Mouse (Mus musculus) gastrocnemius, adult 8-10 months (tissue): ENCODE data around the gene Stx3. TPM values are rescaled to one million over a fixed set of nuclear protein-coding genes. Genes with fewer than 3 reads are reported as not detected.
A peak's percentile ranks its signal among the peaks of the same experiment; 100 is the strongest.

ENCODE experiments used
- DNase-seq, 2 experiments: peaks; one replicate each; pipeline ENCODE4 v3.0.0; 2022; ENCODE audit warnings: low spot score in 2 of 2
- total RNA-seq, 4 experiments: library from RNA; stranded (reverse); gene quantifications; 2 replicates each; pipeline ENCODE4 v1.2.4; 2022

Stx3 gene
- total RNA-seq, 4 experiments from 2014 or later: 0.97 to 1.8 (median 1.2) TPM

GRCm38 (mm10) chr19:11808452-11808851 lies 10.8 kb downstream of the Stx3 start:
- no peak for DNase-seq

DNA sequence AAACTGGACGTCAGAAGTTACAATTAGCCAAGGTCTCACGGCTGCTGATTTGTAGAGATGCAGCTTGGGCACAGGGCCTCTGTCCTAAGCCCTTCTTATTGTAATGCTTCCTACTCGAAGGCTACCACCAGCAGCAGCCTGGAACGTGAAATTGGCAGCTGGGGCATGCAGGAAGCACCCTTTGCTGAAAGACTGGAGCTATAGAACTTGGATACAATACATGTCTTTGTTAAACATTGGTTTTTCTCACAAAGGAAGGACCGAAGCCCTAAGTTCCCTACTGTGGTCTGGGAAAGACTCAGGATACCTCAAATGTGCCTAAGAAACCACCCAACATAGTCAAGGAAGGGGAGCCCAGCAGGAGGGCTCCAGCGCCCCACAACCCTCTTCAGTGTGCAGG lies 11.4 kb downstream of the Stx3 start:
- no peak for DNase-seq

DNA sequence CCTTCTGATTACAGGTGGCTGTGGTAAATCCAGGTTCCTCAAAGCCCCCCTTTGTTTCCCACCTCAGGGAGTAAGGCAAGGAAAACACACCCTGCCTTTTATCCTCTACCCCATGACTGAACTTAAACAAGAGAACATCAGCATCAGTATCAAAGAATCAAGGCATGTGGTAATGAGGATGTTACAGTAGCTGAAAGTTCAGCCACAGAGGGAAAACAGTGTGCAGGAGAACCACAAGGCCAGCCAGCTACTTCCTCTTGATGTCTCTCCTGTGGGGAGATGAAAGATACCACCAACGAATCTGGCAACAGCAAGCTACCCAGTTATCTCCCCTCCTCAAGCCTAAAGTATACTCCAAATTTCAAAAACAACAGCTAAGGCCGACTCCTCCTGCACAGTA lies 12.0 kb downstream of the Stx3 start:
- DNase-seq: no peak

DNA sequence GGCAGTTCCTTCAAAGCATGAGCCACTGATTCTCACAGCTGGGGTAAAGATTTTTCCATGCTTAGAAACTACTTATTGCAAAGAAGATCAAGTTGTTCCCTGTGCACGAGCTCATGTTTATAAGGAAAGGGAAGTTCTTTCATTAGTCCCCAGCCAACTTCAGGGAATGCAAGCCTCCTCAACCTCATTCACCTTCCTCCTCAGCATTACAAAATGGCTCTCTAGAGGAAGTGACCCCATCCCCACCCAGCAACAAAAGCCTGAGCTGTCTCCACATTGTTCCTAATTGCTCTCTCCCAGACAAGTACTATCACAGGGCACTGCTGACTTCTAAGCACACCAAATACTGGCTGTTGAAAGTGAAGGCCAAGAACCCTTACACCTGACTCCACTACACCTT lies 14.8 kb downstream of the Stx3 start:
- no peak for DNase-seq

- DNase-seq: no peak
Observed at GRCm38 (mm10) chr19:11800531-11801315, 18.5 kb downstream of the Stx3 start.

- no peak for DNase-seq
Observed at GRCm38 (mm10) chr19:11794447-11794846, 24.8 kb downstream of the Stx3 start.

GRCm38 (mm10) chr19:11793741-11794359 lies 25.4 kb downstream of the Stx3 start:
- DNase-seq: no peak

DNA sequence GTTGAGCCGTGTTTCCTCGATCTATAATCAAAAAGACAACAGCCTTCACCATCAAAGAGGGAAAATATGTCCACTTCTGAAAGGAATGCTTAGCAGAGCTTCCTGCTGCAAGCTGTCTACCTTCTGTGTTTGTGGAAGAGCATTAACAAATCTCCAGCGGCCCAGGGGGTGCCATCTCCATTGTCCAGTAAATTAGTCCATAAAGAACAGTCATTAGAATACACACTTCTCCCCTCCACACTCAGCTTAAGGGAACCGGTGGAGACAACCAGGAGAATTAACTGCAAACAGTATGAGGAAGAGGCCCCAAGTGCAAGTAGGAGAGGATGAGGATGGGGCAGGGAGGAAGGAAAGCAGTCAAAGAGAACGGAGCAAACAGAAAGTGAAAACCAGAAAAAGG lies 27.4 kb downstream of the Stx3 start:
- DNase-seq: no peak

- no peak for DNase-seq
Observed at GRCm38 (mm10) chr19:11788876-11789275, 30.3 kb downstream of the Stx3 start.

- DNase-seq: no peak
Observed at GRCm38 (mm10) chr19:11787826-11788225, 31.4 kb downstream of the Stx3 start.

DNA sequence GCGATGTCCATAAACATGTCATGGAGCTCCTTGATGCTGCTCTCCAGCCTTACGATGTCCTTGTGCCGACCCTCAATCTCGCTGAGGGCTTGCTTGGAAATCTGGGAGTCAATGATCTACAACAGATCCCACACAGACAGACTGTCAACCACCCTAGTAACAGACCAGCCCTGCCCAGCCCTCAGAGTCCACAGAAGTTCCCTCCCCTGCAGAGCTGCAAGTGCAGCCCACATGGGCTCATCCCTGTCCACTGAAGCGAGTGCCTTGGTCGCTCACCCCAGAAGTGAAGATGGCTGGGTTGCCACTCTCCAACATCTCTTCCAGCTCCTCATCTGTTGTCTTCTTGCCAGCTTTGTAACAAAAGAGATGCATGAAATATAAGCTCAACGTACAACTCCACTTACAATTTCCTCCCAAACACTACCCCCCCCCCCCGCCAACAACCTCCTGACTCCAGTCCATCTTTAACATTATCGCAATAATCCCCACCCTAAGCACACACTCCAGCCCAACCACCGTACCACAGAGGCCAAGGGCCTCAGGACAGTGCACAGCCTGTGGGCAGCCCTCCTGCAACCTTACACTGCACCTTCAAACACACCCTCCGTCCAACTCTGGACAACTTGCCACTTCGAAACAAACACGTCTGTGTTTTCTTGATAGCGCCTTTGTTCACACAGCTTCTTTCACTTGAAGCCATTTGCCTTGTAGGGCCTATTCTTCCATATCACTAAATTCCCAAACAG lies 33.6 kb downstream of the Stx3 start:
- no peak for DNase-seq

DNA sequence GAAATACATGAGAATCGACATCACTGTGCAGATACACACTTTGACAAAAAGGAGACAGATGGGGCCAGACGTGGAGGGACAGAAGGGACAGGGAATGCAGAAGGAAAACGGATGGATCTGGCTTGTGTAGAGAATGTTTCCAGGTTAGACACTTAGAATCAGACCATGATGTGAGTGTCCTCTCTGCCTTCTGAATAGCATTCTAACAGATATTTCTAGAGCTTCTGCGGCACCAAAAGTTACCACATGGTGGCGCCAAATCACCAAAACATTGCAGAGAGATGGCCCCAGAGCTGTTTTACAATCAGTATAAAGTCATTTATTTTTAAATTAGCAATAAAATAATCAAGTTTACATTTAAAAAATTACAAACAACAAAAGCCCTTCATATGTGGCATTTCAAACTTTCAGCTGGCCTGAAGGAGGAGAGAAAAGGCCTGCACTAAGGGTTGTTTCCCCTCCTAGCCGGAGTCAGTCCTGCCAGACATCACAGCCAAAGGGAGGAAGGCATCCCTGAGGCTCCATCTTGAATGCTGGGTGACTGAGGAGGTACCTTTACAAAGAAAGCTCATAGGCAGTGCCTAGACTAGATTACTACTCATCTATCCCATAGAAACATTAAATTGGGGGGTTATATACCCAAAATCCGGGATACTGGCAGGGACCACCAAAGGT lies 41.9 kb downstream of the Stx3 start:
- peak; percentile 8 to 22 for DNase-seq

GRCm38 (mm10) chr19:11770205-11770892 lies 48.9 kb downstream of the Stx3 start, which contains the start of gene Mrpl16:
Gene Mrpl16, plus strand, starts transcription at chr19:11770391.
- peak; percentile 80 to 83 for DNase-seq

GRCm38 (mm10) chr19:11769257-11769920 lies 49.8 kb downstream of the Stx3 start:
- no peak for DNase-seq

- no peak for DNase-seq
Observed at GRCm38 (mm10) chr19:11768163-11768562, 51.0 kb downstream of the Stx3 start.

GRCm38 (mm10) chr19:11766413-11766812 lies 52.8 kb downstream of the Stx3 start:
- no peak for DNase-seq

- no peak for DNase-seq
Observed at GRCm38 (mm10) chr19:11765059-11765458, 54.1 kb downstream of the Stx3 start.

DNA sequence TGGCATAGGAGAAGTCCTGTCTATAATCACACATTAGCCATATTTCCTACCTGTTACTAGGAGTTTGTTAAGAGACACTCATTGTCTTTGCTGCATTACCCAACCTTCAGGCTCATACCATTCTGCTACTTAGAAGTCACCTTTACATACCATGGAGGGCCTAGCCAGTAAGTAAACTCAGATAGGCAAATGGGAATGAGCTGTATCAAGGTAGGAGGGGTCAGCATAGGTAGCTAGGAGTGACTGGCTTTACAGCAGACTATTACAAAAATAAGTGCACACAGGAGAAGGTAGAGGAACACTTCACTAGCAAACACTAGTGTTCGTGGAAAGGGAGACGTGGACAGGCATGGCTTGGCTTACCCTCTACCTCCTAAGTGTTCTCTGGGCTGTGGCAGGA lies 71.9 kb downstream of the Stx3 start, which contains the start of gene Gif:
Gif (plus strand) TSS at position 257 of the 400 bp plus-strand sequence.
- no peak for DNase-seq

DNA sequence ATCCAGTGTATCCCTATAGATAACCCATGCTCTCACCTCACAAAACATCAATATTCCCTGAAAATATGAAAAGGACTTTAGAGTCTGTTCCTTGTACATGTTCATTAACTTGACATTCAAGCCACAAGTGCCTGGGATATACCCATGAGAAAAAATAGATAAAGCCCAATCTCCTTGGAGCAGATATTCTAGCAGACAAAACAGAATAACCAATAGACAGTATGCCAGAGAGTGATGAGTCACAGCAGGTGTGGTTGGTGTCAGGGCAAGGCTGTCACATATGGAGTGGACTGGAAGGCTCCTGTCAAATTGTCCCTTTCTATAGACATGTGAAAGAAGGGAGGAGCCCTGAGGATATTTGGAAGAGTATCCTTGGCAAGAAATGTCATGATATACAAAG lies 73.5 kb downstream of the Stx3 start:
- no peak for DNase-seq

DNA sequence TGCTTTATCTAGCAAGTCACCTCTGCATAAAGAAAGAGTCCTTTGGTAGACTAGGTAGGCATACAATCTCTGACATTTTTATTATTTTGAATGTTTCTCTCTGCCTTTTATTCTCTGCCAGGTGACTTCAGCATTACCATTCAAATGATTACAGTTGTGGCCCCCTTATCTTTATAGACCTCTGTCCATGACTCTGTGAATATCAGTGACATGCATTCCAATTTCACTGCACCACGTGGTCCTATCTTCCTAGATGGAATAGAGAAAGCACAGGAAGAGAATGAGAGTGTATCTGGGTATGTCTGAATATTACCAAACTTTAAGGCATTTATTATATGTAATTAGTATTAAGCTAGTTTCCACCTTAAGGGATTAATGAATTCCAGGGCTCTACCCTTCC lies 82.7 kb downstream of the Stx3 start:
- DNase-seq: no peak
